Mouse (Mus musculus): ENCODE measurements around the gene Tex19.1.
A peak's percentile ranks its signal among the peaks of the same experiment; 100 is the strongest.
"Not testable (repeated sequence)": the region's sequence is repeated elsewhere in the genome, so short reads cannot be mapped to it uniquely, and the experiment has no call there.

Tex19.1 gene

DNA sequence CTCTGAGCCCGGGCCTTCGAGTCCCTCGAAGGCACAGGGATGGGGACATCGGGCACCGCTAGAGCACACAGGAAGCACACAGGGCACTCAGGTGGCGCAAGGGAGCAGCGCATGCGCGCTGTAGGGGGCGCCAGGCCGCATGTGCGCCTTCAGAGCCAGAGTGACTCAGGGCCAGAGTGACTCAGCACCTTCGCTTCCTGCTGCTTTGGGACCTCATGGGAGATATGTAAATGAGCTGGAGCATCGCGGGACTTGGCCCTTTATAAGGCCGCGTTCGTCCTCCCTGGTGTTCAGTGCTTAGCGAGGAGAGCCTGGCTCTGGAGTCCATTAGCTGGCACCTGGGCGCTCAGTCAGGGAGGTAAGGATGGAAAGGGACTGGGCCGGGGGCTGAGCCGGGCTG lies at the start of gene Tex19.1:
Tex19.1 (plus strand) TSS at position 279 of the 400 bp plus-strand sequence.
- peak; percentile 98 for DNase-seq (ENCODE audit: low read depth, low spot score)

DNA sequence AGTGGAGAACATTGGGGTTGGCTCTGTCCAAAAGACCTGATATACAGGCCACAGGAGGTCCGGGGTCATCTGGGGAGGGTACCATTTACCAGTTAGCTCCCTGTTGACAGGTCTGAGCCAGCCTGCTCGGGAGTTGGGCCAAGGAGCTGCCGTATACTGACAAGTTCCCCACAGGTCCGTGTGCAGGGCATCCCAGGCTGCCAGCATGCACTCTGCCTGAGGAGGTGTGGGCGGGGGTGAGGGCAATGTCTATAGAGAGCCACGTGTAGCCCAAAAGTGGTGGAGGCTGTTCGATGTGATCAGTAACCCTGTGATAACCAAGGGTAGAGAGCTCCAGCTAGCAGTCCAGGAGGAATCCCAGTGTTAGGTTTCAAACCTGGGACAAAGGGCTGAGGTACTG lies 46.2 kb upstream of the Tex19.1 start:
- no peak for DNase-seq (ENCODE audit: low read depth, low spot score)

DNA sequence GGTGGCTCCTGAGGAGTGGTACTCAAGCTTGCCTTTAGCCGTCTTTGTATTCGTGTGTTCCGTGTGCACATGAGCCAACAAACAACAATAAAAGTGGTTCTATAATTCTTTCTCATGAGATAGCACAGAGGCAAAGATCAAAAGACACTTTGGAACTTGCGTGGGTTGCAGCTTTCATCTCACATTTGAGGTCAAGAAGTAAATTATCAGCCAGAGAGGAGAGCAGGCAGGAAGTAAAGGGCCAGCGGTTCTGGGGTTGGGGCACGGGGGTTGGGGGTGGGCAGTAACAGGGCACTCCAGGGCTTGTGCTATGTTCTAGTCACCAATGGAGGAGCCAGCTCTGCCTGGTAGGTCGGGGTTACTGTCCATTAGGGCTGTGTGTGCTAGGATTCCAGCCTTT lies 45.3 kb upstream of the Tex19.1 start:
- no peak for DNase-seq (ENCODE audit: low read depth, low spot score)

DNA sequence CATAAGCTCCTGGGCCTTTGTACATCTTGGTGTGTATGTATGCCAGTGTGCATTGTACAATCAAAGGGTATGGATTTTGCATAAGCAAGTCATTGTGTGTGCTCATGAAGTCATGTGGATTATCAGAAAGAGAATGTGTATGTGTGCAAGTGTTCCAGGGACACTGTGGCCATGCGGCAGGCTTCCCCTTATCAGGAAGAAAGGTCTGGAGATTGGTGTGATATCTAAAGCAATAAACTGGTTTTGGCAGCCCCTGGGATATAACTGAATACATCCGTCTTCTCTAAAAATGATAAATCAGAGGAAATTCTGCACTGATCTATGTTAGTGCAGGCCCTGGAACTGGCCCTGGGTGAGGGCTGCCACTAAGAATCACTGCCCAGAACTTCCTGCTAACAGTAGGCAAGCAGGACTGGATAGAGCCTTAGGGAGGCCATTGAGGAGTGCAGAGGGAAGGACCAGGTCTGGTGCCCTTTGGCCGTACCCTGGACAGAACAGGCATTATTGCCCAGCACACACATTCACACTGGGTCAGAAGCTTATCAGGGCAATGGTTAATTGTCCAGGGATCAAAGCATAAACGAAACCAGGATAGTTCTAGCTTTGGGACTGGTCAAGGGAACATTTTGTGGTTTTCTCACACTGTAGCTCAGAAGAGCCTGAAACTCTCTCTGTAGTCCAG lies 44.7 kb upstream of the Tex19.1 start:
- no peak for DNase-seq (ENCODE audit: low read depth, low spot score)

DNA sequence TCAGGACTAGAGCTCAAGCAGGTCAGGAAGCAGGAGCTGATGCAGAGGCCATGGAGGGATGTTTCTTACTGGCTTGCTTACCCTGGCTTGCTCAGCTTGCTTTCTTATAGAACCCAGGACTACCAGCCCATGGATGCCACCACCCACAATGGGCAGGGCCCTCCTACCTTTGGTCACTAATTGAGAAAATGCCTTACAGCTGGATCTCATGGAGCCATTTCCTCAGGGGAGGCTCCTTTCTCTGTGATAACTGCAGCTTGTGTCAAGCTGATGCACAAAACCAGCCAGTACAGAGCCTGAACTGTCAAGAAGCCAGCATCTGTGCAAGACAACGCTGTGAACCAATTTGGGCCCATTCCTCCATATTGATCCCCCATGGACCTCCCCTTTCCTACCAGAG lies 38.7 kb upstream of the Tex19.1 start:
- DNase-seq (ENCODE audit: low read depth, low spot score), result not testable (repeated sequence)

DNA sequence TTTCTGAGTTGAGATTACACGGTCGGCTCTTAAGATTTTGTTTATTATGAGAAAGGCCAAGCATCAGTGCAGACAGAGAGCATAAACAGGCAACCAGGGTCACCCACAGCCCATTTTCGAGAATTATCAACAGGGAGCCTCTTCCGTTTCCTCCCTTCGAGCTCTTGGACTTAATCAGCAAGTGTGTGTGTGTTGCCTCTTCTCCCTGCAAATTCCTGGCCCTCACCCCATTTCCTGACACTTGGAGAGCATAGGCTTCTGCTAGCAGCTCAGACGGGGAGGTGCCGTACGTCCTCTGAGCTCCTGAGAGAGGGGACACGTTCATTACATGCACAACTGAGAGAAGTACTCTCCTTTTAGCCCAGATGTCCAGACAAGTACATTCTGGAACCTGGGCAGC lies 37.9 kb upstream of the Tex19.1 start:
- DNase-seq (ENCODE audit: low read depth, low spot score), result no peak

DNA sequence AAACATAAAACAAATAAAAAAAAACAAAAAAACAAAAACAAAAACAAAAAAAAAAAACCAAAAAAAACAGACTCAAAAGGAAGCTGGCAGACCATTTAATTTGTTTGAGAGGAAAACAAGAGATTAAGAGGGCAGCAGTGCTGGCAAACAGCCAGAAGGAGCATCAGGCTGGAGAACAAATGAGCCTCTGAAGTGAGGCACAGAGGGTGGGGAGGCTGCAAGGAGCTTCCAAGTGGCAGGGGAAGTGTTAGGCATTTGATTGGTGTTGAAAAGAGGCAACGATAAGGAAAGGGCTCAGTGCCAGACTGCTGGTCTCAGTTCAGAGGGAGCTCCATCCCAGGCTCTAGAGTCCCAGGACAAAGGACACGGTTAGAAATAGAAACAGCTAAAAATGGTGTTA lies 36.0 kb upstream of the Tex19.1 start:
- no peak for DNase-seq (ENCODE audit: low read depth, low spot score)

DNA sequence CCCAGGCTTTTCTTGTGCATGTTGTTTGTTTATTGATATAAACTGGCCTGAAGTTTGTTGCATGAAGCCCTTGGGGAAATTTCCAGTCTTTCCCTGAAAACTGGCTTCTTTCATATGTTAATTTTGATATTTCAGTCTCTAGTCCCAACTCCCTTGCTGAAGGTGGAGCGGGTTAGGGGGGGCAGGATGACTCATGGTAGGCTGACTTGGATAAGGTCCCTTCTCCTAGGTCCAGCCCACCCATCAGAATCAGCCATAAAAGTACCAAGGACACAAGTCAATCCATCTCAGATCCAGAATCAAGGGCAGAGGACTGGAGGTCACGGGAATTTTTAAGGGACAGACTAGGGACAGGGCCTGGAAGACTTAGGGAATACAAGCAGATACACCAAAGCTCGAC lies 34.9 kb upstream of the Tex19.1 start:
- no peak for DNase-seq (ENCODE audit: low read depth, low spot score)

DNA sequence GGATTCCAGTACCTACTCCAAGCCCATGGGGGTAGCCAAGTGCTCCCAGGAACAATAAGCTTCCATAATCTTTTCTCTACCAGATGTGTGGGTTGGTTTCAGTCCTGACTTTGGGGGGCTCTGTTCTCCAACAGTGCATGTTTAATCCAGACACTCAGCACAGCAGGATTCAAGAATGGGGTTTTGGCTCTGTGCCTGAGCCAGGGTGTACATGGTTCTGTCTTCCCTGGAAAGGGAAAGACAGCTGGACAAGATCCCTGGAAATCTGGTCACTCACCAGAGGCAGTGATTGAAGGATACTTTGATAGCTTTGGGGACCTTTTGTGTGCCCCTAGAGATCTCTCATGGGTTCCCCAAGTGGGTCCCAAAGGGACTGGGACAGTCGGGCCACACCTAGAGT lies 34.3 kb upstream of the Tex19.1 start:
- no peak for DNase-seq (ENCODE audit: low read depth, low spot score)

DNA sequence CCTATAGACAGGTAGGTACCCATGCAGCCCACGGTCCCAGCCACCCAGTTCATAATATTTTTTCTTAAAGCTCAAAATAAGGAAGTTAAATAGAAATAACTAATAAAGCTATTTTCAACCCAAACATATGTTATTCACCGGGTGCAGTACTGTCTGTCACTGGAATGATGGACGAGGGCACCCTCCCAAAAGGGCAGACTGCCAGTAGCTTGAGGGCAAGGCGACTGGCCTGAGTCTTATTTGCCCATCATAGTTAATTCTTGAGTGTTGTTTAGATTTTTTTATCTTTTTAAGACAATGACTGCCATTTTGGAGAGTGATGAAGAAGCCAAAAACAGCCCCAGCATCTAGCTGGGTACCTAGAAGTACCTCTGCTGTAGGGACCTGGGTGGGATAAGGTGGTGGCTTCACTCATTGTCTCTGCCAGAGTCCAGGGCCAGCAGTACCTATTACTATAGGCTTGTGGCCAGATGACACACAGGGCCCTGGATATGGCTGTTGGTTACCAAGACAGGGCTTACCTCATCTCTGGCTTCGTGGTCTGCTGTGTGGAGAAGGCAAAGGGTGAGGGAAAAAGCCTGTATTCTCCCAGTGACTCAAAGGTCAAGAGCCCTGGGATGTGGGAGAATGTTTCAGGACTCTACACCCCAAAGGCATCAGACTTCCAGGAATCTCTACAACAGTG lies 33.7 kb upstream of the Tex19.1 start:
- no peak for DNase-seq (ENCODE audit: low read depth, low spot score)

DNA sequence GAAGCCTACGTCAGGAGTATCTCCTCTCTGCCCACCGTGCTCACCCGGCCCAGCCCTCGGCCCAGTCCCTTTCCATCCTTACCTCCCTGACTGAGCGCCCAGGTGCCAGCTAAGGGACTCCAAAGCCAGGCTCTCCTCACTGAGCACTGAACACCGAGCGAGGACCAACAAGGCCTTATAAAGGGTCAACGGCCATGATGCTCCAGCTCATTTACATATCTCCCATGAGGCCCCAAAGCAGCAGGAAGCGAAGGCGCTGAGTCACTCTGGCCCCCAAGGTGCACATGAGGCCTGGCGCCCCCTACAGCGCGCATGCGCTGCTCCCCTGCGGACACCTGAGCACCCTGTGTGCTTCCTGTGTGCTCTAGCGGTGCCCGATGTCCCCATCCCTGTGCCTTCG lies 27.8 kb upstream of the Tex19.1 start:
- peak; percentile 66 for DNase-seq (ENCODE audit: low read depth, low spot score)

DNA sequence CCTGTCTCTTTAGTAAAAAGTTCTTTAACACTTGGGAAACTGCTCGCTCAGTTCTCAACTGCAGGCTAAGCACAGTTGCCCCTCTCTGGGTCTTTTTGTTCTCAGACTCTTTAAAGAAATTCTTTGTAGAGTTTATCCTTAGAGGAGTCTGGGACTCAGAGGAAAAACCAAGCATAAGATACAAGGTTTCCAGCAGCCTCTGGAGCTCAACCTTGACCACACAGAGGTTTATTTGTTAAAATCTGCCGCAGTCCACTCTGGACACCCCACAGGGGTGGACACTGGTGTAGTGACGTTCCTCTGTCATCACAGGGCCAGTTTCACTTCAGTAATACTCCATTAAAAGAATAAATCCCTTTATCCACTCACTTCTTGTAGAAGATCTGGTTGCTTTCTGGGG lies 27.4 kb upstream of the Tex19.1 start, which contains the start of gene Tex19.2:
Tex19.2 (minus strand) TSS at position 101 of the 400 bp plus-strand sequence.
- no peak for DNase-seq (ENCODE audit: low read depth, low spot score)

DNA sequence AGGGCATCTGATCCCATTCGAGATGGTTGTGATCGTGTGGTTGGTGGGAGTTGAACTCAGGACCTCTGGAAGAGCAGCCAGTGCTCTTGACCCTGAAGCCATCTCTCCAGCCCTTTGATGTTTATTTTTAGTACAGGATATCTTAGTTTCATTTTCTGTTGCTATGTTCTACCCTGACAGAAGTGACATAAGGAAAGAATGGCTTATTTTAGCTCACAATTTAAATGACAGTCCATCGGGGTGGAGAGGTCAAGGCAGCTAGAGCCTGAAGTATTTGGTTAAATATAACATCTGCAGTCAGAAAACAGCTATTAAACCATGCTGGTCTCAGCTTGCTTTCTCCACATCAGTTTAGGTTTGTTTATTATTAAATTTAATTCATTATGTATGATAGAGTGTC lies 24.8 kb upstream of the Tex19.1 start:
- no peak for DNase-seq (ENCODE audit: low read depth, low spot score)

DNA sequence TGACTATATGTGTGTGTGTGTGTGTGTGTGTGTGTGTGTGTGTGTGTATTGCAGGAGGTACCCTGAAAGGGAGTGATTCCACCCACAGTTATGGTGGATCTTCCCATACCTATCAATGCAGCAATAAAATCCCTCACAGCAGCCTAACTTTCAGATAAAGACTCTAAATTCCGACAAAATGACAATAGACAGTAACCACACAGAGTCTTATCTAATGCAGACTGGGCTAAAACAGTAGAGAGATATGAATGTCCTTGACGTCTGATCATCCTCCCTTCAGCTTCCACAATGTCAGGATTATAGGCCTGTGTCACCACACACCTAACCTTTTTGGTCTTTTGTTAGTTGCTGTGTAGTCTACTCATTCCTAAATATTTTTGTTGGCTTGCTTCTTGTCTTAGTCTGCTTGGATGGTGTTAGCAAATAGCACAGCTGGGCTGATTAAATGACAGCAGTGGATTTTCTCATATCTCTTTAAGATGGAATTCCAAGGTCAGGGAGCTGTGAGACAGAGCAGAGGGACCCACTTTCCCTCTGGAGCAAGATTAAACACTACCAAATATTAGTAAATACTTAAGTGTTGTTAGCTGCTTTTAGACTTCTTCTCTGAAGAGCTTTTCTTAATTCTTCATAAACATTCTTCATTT lies 23.8 kb upstream of the Tex19.1 start:
- DNase-seq (ENCODE audit: low read depth, low spot score), result no peak

DNA sequence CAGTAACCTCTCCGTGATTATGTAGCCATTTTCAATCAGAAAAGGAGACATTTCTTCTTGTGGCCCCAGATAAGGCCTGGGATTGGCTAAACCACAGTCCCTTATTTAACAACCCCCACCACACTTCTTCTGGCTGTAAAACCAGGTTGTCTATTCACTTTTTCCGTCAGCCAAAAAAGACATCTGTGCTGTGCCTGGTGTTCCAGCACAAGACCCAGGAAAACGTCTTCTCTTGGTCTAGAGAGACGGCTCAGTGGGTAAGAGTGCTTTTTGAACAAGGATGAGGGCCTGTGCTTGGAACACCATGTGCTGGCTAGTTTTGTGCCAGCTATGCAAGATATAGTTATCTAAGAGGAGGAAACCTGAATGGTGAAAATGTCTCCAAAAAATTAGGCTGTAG lies 22.5 kb upstream of the Tex19.1 start:
- DNase-seq (ENCODE audit: low read depth, low spot score), result no peak

DNA sequence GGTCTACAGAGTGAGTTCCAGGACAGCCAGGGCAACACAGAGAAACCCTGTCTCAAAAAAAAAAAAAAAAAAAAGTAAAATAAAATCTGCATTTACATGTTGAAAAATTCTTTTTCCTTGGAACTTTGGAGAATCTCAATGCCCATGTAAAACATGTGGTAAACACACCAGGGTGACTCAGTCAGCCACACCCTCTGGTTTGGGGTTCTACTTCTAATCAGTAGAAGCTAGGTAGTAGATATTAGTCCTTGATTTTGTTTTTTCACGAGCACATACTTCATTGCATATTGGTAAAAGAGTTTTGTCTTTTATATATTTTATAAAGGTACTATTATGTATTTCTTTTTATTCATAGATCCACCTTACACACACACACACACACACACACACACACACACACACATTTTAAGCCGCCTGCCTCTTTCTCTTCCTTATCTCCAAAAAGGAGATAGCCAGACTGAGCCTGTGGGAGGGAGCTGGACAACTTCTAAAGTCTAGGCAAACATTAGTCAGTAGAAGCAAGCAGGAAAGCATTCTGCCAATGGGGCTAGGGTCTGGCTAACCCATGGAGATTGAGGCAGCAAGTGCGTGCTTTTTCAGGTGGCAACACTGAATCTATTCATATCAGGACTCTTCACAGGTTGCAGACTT lies 20.3 kb upstream of the Tex19.1 start:
- no peak for DNase-seq (ENCODE audit: low read depth, low spot score)

DNA sequence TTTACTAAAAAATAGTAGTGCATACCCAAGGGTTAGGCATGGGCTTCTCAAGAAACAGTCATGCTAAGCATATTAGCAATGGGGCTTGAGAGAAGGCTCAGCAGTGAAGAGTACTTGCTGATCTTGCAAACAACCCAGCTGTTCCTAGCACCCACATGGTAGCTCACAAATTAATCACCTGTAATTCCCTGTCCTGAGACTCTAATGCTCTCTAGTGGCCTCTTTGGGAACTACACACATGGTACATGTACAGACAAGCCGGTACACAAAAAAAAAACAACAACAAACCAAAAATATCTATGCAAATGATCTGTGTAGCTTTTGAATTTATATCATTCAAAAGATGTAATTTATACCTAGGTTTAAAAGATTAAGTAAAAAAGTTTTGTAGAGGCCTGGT lies 19.5 kb upstream of the Tex19.1 start:
- peak; percentile 83 for DNase-seq (ENCODE audit: low read depth, low spot score)

DNA sequence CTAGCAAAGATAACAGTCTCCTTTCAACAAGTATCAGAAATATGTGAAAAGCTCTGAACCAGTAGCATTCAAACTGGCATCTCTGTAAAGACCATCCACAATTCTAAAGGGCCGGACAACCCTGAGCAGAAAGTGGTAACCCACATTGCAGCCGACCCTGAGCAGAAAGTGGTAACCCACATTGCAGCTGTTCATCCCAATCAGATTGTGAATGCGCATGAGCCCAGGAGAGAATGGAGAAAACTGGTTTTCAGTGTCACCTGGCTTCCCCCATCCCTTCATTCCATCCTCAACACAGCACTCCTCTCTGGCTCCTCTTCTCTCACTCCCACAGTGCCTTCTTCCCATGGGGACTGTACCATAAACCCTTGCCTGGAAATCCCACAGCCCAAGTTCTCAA lies 18.5 kb upstream of the Tex19.1 start:
- DNase-seq (ENCODE audit: low read depth, low spot score), result no peak

DNA sequence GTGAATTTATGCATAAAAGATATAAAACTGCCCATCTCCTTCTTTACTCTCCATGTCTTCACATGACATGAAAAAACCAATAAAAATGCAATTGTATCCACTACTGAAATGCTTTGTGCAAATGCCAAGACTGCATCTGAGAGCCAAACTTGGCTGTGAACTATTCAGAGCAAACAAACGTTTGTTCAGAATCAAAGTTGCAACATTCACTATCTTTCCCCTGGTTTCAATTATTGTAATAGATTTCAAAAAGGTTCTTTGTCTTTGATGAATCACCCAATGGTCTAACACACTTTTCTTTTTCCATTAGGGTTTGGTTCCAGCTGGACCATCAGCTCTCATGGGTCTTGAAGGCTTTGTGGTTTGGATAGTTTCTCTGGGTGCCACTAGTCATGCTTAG lies 16.3 kb upstream of the Tex19.1 start:
- no peak for DNase-seq (ENCODE audit: low read depth, low spot score)

DNA sequence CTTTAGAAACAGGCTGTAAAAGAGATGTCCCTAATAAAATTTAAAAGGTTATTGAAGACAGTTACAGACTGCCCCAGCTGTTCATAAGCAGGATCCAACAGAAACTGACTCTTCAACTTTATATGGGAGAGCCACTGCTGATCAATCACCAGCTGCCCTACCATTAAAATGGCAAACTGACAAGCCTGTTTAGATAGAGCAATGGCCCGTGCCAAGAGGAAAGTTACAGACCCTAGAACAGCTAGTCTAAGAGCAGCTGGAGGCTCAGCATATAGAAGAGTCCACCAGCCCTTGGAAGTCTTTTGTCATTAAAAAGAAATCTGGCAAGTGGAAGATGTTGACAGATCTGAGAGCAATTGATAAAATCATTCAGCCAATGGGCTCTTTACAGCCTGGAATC lies 11.3 kb upstream of the Tex19.1 start:
- no peak for DNase-seq (ENCODE audit: low read depth, low spot score)

DNA sequence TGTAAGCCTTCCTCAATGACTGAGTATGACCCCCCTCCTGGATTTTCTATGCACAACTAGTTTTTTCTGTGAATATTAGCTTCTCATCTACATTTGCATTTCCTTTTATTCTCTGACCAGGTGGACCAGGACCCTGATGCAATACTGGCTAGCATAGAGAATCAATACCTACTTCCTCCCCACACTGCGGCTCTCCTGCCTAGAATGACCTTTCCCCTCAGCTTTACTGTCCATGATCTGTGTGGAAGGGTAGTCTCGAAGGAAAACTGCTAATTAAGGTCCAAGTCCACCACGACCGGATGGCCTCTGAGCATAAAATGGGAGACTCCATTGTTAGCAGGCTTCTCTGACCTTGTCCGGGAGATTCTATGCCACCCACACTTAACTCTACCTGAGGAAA lies 8.3 kb upstream of the Tex19.1 start:
- no peak for DNase-seq (ENCODE audit: low read depth, low spot score)

DNA sequence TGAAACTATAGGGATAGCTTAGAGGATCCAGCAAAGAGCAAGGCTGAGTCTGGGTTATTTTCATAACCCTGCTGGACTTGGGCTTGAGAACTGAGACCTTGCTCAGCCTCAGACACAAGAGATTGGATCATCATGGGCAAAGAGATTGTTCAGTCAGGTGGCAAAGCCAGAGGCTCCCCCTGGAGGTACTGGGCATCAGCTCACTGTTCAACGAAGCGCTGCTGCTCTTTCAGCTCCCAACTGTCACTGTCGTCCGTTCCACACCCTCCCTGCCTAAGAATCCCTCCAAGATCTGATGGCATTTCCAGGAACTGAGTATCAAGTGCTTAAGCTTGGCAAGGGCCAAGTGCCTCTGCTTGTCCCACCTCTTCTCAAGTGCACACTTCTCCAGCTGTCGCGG lies 7.2 kb upstream of the Tex19.1 start:
- no peak for DNase-seq (ENCODE audit: low read depth, low spot score)

Data from ZHBTc4 (cell line).